Mouse (Mus musculus): ENCODE results near the gene Il10.

DNA sequence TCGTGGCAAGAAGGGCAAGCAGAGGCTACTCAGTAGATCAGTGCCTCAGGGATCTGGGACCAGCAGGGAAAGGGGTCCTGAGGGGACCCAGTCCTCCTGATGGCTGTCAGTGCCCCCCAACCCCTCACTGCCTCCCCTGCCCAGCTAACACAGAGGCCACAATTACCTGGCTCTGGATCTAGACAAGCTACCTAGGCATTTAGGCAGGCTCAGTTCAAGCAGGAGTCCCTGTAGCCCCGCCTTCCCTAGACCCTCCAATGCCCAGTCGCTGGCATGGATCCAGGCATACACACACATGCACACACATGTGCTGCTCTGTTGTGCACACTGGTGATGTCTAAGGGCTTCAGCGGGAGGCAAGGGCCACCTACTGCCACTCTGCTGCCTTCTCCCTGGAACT, 34.6 kb downstream of the Il10 start:
- TF ChIP-seq POLR2A (IDR thresholded peaks at IDR 0.05; ENCODE audit: control insufficient read depth, extremely low read depth, insufficient read depth, low read length, poor library complexity) (no peak), CTCF (IDR thresholded peaks at IDR 0.05; ENCODE audit: borderline replicate concordance, control insufficient read depth, extremely low read depth, insufficient read depth, low read length, poor library complexity) (no peak)
